Mouse (Mus musculus) liver, postnatal 0 days (tissue): ENCODE measurements around the gene Pdcd1lg2. TPM values are rescaled to one million over a fixed set of nuclear protein-coding genes. Genes with fewer than 3 reads are reported as not detected.

Source experiments
- ATAC-seq: fragments of 200-750 bp; cut with Nextera tagmentation; 2 replicates; pipeline ENCODE4 v1.8.0; 2017; ENCODE audit warnings: mild to moderate bottlenecking, moderate library complexity
- DNase-seq: peaks from one replicate; pipeline ENCODE4 v3.0.0-alpha.2; 2016
- H3K27ac ChIP-seq: fragments of 300-500 bp; sonication (generic); 2 replicates; pipeline ENCODE4 v1.5.1; 2014; ENCODE audit warnings: antibody characterized with exemption, moderate library complexity, mild to moderate bottlenecking, low read depth
- H3K27me3 ChIP-seq: fragments of 300-500 bp; sonication (generic); 2 replicates; pipeline ENCODE4 v1.6.1; 2014; ENCODE audit warnings: low read length, control low read depth, mixed read lengths; ENCODE audit not compliant: insufficient read depth
- H3K36me3 ChIP-seq: fragments of 300-500 bp; sonication (generic); replicated peaks from 2 replicates; pipeline ENCODE4 v1.6.1; 2014; ENCODE audit warnings: mild to moderate bottlenecking, control low read depth, low read length, moderate library complexity, mixed read lengths; ENCODE audit not compliant: insufficient read depth
- H3K4me1 ChIP-seq: fragments of 300-500 bp; sonication (generic); 2 replicates; pipeline ENCODE4 v1.6.1; 2014; ENCODE audit warnings: antibody characterized with exemption, mild to moderate bottlenecking, control low read depth; ENCODE audit not compliant: insufficient read depth
- H3K4me2 ChIP-seq: fragments of 300-500 bp; sonication (generic); 2 replicates; pipeline ENCODE4 v1.6.1; 2014; ENCODE audit warnings: low read depth, mild to moderate bottlenecking, low read length, moderate library complexity, mixed read lengths
- H3K4me3 ChIP-seq: fragments of 300-500 bp; sonication (generic); 2 replicates; pipeline ENCODE4 v1.5.1; 2014; ENCODE audit warnings: low read depth, low read length
- H3K9ac ChIP-seq: fragments of 300-500 bp; sonication (generic); replicated peaks from 2 replicates; pipeline ENCODE4 v1.6.1; 2014; ENCODE audit warnings: mild to moderate bottlenecking, moderate library complexity
- H3K9me3 ChIP-seq: fragments of 300-500 bp; sonication (generic); 2 replicates; pipeline ENCODE4 v1.6.1; 2016; ENCODE audit warnings: mild to moderate bottlenecking, control low read depth, low read length, mixed read lengths
- CTCF ChIP-seq: sonication (generic); IDR thresholded peaks from 2 replicates; pipeline ENCODE4 v1.5.1; 2016; ENCODE audit warnings: antibody characterized with exemption, low read depth
- EP300 ChIP-seq: IDR thresholded peaks from 2 replicates; pipeline ENCODE4 v1.6.1; 2016; ENCODE audit warnings: antibody characterized with exemption, low read depth, mild to moderate bottlenecking
- WGBS: fragments of 180-500 bp; shearing (Covaris S2); extraction: QIAGEN DNeasy Blood & Tissue Kit; methylation state at CpG from one replicate; pipeline ENCODE4 v1.1.7; 2014; ENCODE audit not compliant: insufficient replicate concordance; 5-methylcytosine and 5-hydroxymethylcytosine counted together
- polyA plus RNA-seq: library from polyadenylated mRNA; unstranded; fragments of >200 nt; fragmentation: Nextera tagmentation; extraction: Ambion mirVana; gene quantifications from 2 replicates; pipeline ENCODE4 v1.2.1, GENCODE M21; 2015

The Pdcd1lg2 gene
- polyA plus RNA-seq, 1 experiment from 2014 or later: not detected

DNA sequence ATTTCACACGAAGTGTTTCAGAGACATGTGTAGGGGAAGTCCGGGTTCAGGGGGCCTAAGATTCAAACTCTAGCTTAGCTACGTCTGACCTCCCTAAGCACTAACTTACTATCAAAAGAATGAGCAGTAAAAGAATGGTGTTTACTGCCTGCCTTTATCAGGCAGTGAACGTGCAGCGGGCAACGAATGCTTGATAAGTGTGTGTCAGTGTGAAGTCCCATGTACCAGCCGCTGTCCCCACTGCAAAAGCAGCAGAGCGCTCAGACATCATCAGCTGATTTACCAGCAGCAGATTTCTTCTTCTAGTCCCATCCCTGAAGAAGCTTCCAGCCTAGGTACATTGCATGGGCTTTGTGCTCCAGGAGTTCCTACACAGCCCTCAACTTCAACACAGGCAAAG, 61.7 kb downstream of the Pdcd1lg2 start:
- Histone ChIP-seq H3K9ac (no peak overlapping the region), H3K27ac (no peak overlapping the region), H3K4me2 (no peak overlapping the region), H3K4me3 (no peak overlapping the region), H3K36me3 (no peaks in the 10 kb centered on the region), H3K9me3 (no peaks in the 10 kb centered on the region), H3K4me1 (peaks cover 26% of the 10 kb centered on the region), H3K27me3 (no peaks in the 10 kb centered on the region)
- no peak for TF ChIP-seq CTCF
- TF ChIP-seq EP300: no peak
- 44% methylated on average over 8 of the region's 8 CpGs for WGBS
- no peak for DNase-seq
- no peak for ATAC-seq

DNA sequence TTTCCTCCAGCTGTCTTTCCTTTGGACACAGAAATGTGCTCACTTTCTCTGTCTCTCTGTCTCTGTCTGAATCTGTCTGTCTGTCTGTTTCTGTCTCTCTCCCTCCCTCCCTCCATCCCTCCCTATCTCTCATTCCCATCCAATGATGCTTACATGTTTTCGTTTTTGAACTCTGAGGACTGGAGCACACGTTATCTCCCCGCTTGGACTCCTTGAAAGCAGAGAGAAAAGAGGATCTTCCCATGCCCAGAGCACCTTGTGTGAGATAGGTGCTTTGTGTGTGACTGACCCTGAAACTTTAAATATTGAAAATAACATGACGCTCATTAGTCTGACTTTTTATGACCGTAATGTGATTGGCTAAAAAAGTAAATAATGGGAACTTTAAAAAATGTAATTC, 62.2 kb downstream of the Pdcd1lg2 start:
- Histone ChIP-seq H3K9ac (no peak overlapping the region), H3K27ac (no peak overlapping the region), H3K36me3 (no peaks in the 10 kb centered on the region), H3K4me1 (peaks cover 26% of the 10 kb centered on the region), H3K27me3 (no peaks in the 10 kb centered on the region), H3K4me2 (no peak overlapping the region), H3K4me3 (no peak overlapping the region), H3K9me3 (no peaks in the 10 kb centered on the region)
- TF ChIP-seq EP300: no peak
- TF ChIP-seq CTCF: no peak
- ATAC-seq (no peak), DNase-seq (no peak)
- 70% methylated on average over 5 of the region's 5 CpGs for WGBS

DNA sequence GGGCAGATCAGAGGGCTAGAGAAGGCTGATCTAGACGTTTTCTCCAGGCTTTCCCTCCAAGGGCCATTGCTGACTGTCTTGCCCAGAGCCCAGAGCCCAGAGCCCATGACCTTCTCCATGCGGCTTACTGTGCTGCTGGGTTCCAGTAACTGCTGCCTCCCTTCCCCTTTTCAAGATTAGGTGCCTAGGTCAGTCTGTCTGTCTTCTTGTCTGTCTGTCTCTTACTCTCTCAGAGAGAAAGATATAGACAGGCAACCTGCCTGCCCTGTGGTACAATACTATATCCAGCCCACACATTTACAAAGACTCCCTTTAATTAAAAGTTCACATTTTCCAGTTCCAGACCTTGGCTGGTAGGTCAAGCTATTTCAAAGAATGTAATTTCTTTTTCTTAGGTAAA, 64.1 kb downstream of the Pdcd1lg2 start:
- Histone ChIP-seq H3K36me3 (no peaks in the 10 kb centered on the region), H3K4me1 (peaks cover 14% of the 10 kb centered on the region), H3K4me3 (no peak overlapping the region), H3K9me3 (no peaks in the 10 kb centered on the region), H3K27ac (no peak overlapping the region), H3K9ac (no peak overlapping the region), H3K27me3 (no peaks in the 10 kb centered on the region), H3K4me2 (no peak overlapping the region)
- ATAC-seq (no peak), DNase-seq (no peak)
- 35% methylated on average over 2 of the region's 2 CpGs for WGBS
- no peak for TF ChIP-seq EP300
- no peak for TF ChIP-seq CTCF

DNA sequence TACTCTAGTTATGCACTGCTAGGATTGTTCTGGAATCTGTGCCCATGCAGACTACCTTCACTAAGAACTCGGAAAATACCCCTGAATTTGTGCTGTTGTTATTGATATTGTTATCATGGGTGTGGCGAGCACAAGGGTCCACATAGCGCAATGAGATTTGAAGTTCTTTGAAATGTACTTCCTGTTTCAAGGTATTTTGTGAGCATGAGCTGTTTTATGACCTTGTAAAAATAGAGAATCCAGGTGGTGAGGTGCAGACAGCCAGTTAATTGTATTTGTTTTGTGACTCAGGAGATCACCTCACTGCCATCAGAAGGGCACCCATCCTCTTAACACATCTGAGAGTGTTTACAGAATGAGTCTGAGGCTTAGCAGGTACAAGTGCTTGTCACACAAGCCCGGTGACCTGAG, 64.5 kb downstream of the Pdcd1lg2 start:
- WGBS: 52% methylated on average over 4 of the region's 4 CpGs
- H3K36me3 ChIP-seq: no peaks in the 10 kb centered on the region
- H3K4me3 ChIP-seq: no peak overlapping the region
- no peak overlapping the region for H3K4me2 ChIP-seq
- no peaks in the 10 kb centered on the region for H3K27me3 ChIP-seq
- H3K9ac ChIP-seq: no peak overlapping the region
- no peak overlapping the region for H3K27ac ChIP-seq
- H3K9me3 ChIP-seq: no peaks in the 10 kb centered on the region
- TF ChIP-seq EP300 (no peak), CTCF (no peak)
- ATAC-seq (no peak), DNase-seq (no peak)
- peaks cover 10% of the 10 kb centered on the region for H3K4me1 ChIP-seq

DNA sequence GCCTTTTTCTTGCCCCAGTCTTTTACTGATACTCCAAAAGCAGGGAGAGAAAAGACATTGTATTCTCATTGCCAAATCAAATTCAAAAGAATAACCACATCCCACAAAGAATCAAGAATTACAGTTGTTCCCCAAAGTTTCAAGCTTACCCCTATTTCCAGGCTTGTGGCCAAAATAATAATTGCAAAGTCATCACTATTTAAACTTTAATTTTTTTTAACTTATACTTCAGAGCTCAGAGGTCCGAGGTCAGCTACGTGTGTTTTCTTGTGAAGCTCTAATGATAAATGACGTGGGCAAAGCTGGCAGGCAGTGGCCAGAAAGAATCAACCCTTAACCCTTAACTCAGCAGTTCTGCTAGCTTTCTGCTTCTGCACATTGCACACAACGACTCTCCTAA, 67.9 kb downstream of the Pdcd1lg2 start:
- Histone ChIP-seq H3K4me1 (peaks cover 15% of the 10 kb centered on the region), H3K36me3 (no peaks in the 10 kb centered on the region), H3K9me3 (no peaks in the 10 kb centered on the region), H3K4me3 (no peak overlapping the region), H3K27me3 (no peaks in the 10 kb centered on the region), H3K27ac (no peak overlapping the region), H3K9ac (no peak overlapping the region), H3K4me2 (no peak overlapping the region)
- TF ChIP-seq EP300 (no peak), CTCF (no peak)
- DNase-seq (no peak), ATAC-seq (no peak)
- WGBS: 12% methylated on average over 4 of the region's 4 CpGs

DNA sequence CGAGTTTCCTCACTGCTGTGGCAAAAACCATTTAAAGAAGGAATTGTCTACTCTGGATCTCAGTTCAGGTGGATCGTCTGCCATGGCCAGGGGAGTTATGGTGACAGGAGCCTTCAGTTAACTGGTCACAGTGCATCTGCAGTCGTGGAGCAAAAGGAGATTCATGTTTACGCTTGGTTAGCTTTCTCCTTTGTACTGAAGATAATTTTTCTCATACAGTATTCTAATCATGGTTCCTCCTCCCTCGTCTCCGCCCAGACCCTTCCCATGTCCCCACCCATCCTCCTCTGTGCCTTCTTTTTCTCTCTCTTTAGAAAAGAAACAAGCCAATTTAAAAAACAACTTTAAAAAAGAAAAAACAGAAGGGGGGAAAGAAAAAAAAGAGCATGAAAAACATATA, 70.9 kb downstream of the Pdcd1lg2 start:
- Histone ChIP-seq H3K27ac (no peak overlapping the region), H3K4me3 (no peak overlapping the region), H3K9me3 (no peaks in the 10 kb centered on the region), H3K9ac (no peak overlapping the region), H3K4me2 (no peak overlapping the region), H3K4me1 (peaks cover 9% of the 10 kb centered on the region), H3K36me3 (no peaks in the 10 kb centered on the region), H3K27me3 (no peaks in the 10 kb centered on the region)
- DNase-seq (no peak), ATAC-seq (no peak)
- no peak for TF ChIP-seq EP300
- no peak for TF ChIP-seq CTCF
- 52% methylated on average over 6 of the region's 6 CpGs for WGBS

DNA sequence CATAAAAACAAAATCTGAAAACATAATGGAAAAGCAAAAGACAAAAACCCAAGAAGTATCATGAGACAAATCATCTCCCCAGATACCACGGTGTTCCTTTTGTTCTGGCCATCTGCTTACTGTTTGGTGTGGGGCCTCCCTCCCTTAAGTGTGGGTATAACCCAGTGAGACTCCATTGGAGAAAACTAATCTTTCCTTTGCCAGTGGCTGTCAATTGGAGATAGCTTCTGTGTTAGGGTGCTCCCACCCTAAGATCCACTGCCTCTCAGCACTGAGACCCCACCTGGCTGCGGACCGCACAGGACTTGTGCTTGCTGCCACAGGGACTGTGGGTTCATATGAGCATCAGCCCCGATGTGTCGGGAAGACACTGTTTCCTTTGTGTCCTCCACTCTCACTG, 71.4 kb downstream of the Pdcd1lg2 start:
- no peak overlapping the region for H3K4me3 ChIP-seq
- no peak overlapping the region for H3K9ac ChIP-seq
- DNase-seq (no peak), ATAC-seq (no peak)
- no peaks in the 10 kb centered on the region for H3K27me3 ChIP-seq
- H3K36me3 ChIP-seq: no peaks in the 10 kb centered on the region
- WGBS: 60% methylated on average over 5 of the region's 5 CpGs
- peaks cover 10% of the 10 kb centered on the region for H3K4me1 ChIP-seq
- no peak for TF ChIP-seq EP300
- TF ChIP-seq CTCF: no peak
- no peak overlapping the region for H3K27ac ChIP-seq
- no peaks in the 10 kb centered on the region for H3K9me3 ChIP-seq
- no peak overlapping the region for H3K4me2 ChIP-seq
